Mouse (Mus musculus): ENCODE measurements around the gene Txndc2. TPM values are rescaled to one million over a fixed set of nuclear protein-coding genes. Genes with fewer than 3 reads are reported as not detected.
"Not testable (repeated sequence)": the region's sequence is repeated elsewhere in the genome, so short reads cannot be mapped to it uniquely, and the experiment has no call there.

Gene Txndc2
- polyA plus RNA-seq, 1 experiment from 2014 or later = 0.13 TPM

DNA sequence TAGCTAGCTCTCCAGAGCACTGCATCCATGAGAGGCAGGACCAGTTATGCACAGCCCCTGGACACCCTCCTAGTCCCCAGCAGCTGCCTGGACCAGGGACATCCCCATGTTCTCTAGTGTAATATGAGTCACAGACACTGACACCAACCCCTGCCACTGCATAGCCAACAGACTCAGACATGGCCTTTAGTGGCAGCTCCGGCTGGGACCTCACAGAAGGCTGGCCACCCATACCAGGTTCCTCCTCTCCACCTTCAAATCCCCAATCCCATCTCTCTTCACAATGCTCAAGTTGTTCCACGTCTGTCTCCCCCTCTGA is 7.2 kb upstream of the Txndc2 start:
- 100% methylated on average over 2 of the region's 2 CpGs for WGBS
- no peak overlapping the region for H3K4me2 ChIP-seq
- H3K36me3 ChIP-seq = 0 out of 2 replicates have a peak, but pooled peaks cover 5% of the 10 kb centered on the region
- H3K4me3 ChIP-seq = no peak overlapping the region
- H3K27ac ChIP-seq (replicated peaks) = no peak overlapping the region
- H3K4me1 ChIP-seq (replicated peaks) = no peaks in the 10 kb centered on the region
- no peak overlapping the region for H3K9ac ChIP-seq
- H3K27me3 ChIP-seq = no peaks in the 10 kb centered on the region
- no peaks in the 10 kb centered on the region for H3K9me3 ChIP-seq
- no peak for ATAC-seq (ENCODE audit: low FRiP score, low read depth)

DNA sequence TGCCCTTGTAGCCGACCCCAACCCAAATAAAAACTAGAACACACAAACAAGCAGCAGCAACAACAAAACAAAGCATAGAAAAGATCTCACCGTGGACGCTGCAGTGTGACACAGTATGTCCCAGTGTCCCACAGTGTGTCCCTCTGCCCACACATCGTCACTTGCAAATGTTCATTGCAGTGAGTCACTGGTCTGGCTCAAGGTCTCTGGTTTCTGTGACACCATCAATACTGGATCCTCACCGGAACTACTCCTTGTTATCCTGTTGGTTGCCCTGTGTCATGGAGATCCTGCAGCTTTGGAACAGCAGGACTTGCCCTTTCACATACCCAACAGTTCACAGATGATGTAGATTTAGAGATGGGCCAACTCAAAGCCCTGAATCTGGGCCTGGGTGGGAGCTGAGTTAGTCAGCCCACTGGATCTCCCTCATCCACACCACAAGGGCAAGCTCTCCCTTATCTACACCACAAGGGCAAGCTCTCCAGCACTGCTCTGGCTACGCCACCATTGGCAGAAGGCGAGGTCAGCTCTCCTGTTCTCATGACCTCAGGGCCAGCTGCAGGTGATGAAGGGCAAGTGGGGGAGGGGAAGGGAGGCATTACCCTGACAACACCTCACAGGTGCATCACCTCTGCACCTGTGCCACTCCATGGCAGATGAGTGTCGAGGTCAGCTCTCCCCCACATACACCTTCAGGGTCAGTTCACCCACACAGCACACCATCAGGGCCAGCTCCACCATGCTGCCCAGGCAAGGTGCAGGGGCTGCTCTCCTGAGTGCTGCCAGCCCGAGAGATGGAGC is 6.6 kb upstream of the Txndc2 start:
- ATAC-seq (ENCODE audit: low FRiP score, low read depth) = no peak
- WGBS = 89% methylated on average over 9 of the region's 9 CpGs
- no peak overlapping the region for H3K27ac ChIP-seq (replicated peaks)
- H3K27me3 ChIP-seq = no peaks in the 10 kb centered on the region
- no peak overlapping the region for H3K9ac ChIP-seq
- H3K9me3 ChIP-seq = no peaks in the 10 kb centered on the region
- no peak overlapping the region for H3K4me3 ChIP-seq
- peaks cover 2% of the 10 kb centered on the region for H3K4me1 ChIP-seq (replicated peaks)
- H3K36me3 ChIP-seq = 0 out of 2 replicates have a peak, but pooled peaks cover 5% of the 10 kb centered on the region
- H3K4me2 ChIP-seq = no peak overlapping the region

DNA sequence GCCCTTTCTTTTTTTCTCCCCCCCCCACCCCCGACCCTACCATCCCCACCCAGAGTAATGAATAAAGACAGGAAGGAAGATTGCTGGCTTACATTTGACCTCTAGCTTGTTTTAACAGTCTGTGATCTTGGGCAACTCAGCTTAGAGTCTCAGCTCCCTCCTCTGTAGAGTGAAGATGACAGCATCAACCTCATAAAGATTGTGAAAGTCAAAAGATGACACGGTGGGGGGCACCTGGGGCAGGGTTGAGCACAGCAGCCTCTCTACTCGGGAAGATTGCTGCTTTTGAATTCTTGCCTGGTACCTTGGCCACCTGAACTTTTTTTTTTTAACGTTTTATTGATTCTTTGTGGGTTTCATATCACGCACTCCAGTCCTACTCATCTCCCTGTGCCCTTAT is 6.0 kb upstream of the Txndc2 start:
- WGBS = 62% methylated on average over 5 of the region's 5 CpGs
- Histone ChIP-seq H3K4me3 (no peak overlapping the region), H3K36me3 (0 out of 2 replicates have a peak, but pooled peaks cover 5% of the 10 kb centered on the region), H3K27me3 (no peaks in the 10 kb centered on the region), H3K27ac (replicated peaks) (no peak overlapping the region), H3K4me1 (replicated peaks) (peaks cover 8% of the 10 kb centered on the region), H3K9me3 (no peaks in the 10 kb centered on the region), H3K4me2 (no peak overlapping the region), H3K9ac (no peak overlapping the region)
- ATAC-seq (ENCODE audit: low FRiP score, low read depth) = no peak

GRCm38 (mm10) chr17:65647226-65647625 is 5.3 kb upstream of the Txndc2 start:
- no peak overlapping the region for H3K27ac ChIP-seq (replicated peaks)
- H3K36me3 ChIP-seq = 0 out of 2 replicates have a peak, but pooled peaks cover 3% of the 10 kb centered on the region
- no peak for ATAC-seq (ENCODE audit: low FRiP score, low read depth)
- 79% methylated on average over 6 of the region's 6 CpGs for WGBS
- H3K4me3 ChIP-seq = no peak overlapping the region
- H3K9me3 ChIP-seq = no peaks in the 10 kb centered on the region
- peaks cover 14% of the 10 kb centered on the region for H3K4me1 ChIP-seq (replicated peaks)
- H3K27me3 ChIP-seq = no peaks in the 10 kb centered on the region
- no peak overlapping the region for H3K9ac ChIP-seq
- no peak overlapping the region for H3K4me2 ChIP-seq

DNA sequence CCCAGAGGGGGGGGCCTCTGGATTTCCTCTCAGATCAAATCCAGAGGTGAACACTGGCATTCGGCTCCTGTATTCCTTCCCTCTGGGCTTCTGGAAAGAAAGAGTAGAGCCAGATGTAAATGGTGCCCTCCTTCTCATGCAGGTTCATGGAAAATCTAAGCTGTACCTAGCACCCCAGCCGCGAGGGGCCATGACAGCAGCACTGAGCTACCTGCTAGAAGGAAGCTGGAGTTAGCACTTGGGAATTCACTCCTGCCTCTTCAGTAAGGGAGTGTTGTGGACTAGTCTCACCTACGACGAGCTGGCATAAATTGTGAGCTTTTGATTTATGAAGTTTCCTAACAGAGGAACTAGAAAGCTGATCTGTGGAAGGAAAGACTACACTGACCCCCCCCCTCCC is 1.6 kb upstream of the Txndc2 start:
- Histone ChIP-seq H3K4me1 (replicated peaks) (peaks cover 14% of the 10 kb centered on the region), H3K4me2 (no peak overlapping the region), H3K9me3 (no peaks in the 10 kb centered on the region), H3K27ac (replicated peaks) (peak overlapping the region; percentile 71), H3K9ac (no peak overlapping the region), H3K27me3 (no peaks in the 10 kb centered on the region), H3K36me3 (no peaks in the 10 kb centered on the region), H3K4me3 (no peak overlapping the region)
- ATAC-seq (ENCODE audit: low FRiP score, low read depth) = peak; percentile 9; the same call in 1 of the 2 replicates
- 88% methylated on average over 5 of the region's 5 CpGs for WGBS

GRCm38 (mm10) chr17:65643051-65643521 is 1.1 kb upstream of the Txndc2 start:
- Histone ChIP-seq H3K4me1 (replicated peaks) (peaks cover 14% of the 10 kb centered on the region), H3K27ac (replicated peaks) (peak overlapping the region; percentile 71), H3K36me3 (no peaks in the 10 kb centered on the region), H3K4me3 (no peak overlapping the region), H3K27me3 (no peaks in the 10 kb centered on the region), H3K9me3 (no peaks in the 10 kb centered on the region), H3K4me2 (no peak overlapping the region; the same call in 1 of the 2 replicates), H3K9ac (no peak overlapping the region)
- ATAC-seq (ENCODE audit: low FRiP score, low read depth) = peak; percentile 60
- WGBS = 38% methylated on average over 10 of the region's 10 CpGs

DNA sequence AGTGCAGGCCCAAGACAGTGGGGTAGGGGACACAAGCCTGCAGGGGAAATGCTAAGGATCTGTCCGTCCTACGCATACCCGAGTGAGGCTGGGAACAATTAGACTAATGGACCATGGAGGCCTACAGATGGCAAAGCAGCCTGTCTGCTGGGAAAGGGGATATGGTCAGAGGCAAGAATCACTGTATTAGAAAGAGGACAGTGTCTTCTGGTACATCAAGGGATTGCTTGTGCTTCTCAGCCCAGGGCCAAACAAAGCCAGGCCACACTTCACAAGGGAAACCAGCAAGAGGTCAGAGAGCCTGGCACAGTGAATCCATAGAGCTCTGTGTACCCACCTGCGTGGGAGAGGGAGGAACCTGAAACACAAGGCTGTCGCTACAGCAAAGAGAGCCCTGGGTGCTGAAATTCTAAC is 617 bp upstream of the Txndc2 start:
- no peak overlapping the region for H3K4me2 ChIP-seq
- peak overlapping the region; percentile 71 for H3K27ac ChIP-seq (replicated peaks)
- H3K9me3 ChIP-seq = no peaks in the 10 kb centered on the region
- 28% methylated on average over 5 of the region's 5 CpGs for WGBS
- H3K27me3 ChIP-seq = no peaks in the 10 kb centered on the region
- H3K9ac ChIP-seq = no peak overlapping the region
- H3K4me1 ChIP-seq (replicated peaks) = peaks cover 14% of the 10 kb centered on the region
- no peaks in the 10 kb centered on the region for H3K36me3 ChIP-seq
- ATAC-seq (ENCODE audit: low FRiP score, low read depth) = peak; percentile 59; the same call in 1 of the 2 replicates
- no peak overlapping the region for H3K4me3 ChIP-seq

GRCm38 (mm10) chr17:65639144-65639543 is 2.8 kb downstream of the Txndc2 start:
- WGBS = 91% methylated on average over 1 of the region's 1 CpGs
- no peak overlapping the region for H3K27ac ChIP-seq (replicated peaks)
- no peaks in the 10 kb centered on the region for H3K36me3 ChIP-seq
- H3K4me1 ChIP-seq (replicated peaks) = peaks cover 14% of the 10 kb centered on the region
- no peak overlapping the region for H3K4me2 ChIP-seq
- no peak overlapping the region for H3K9ac ChIP-seq
- H3K27me3 ChIP-seq = no peaks in the 10 kb centered on the region
- no peak for ATAC-seq (ENCODE audit: low FRiP score, low read depth)
- H3K4me3 ChIP-seq = no peak overlapping the region
- H3K9me3 ChIP-seq = no peaks in the 10 kb centered on the region

DNA sequence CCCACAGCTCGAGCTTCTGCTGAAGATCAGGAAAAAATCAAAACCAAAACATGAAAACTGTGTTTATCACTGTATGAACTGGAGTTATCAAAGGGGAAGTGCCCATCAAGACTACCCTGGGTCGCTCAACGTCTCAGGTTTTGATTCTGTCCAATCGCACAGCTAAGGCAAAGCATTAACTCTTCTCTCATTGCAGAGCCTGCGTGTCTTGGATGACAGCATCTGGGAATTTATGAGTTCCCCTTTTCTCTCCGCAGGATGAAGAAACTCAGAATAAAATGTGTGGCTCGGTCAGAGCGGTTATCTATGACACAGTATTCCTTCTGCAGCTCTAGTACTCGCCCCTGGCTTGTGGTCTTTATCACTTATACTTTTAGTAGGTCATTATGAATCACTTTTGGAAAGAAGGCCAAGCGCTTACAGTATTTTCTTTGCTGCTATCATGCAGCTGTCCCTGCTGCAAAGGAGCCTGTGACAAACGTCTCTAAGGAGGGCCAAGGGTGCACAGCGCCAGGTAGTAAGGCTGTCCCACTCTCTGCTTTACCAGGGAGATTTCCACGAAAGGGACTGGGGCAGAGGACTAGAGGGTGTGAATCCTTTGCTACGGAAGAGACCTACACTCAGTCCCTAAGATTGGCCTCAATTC is 6.1 kb downstream of the Txndc2 start:
- no peak overlapping the region for H3K27ac ChIP-seq (replicated peaks)
- no peaks in the 10 kb centered on the region for H3K36me3 ChIP-seq
- H3K4me3 ChIP-seq = no peak overlapping the region
- H3K9me3 ChIP-seq = no peaks in the 10 kb centered on the region
- no peak overlapping the region for H3K9ac ChIP-seq
- no peak for ATAC-seq (ENCODE audit: low FRiP score, low read depth)
- 82% methylated on average over 14 of the region's 14 CpGs for WGBS
- H3K27me3 ChIP-seq = no peaks in the 10 kb centered on the region
- H3K4me1 ChIP-seq (replicated peaks) = no peaks in the 10 kb centered on the region
- H3K4me2 ChIP-seq = no peak overlapping the region

DNA sequence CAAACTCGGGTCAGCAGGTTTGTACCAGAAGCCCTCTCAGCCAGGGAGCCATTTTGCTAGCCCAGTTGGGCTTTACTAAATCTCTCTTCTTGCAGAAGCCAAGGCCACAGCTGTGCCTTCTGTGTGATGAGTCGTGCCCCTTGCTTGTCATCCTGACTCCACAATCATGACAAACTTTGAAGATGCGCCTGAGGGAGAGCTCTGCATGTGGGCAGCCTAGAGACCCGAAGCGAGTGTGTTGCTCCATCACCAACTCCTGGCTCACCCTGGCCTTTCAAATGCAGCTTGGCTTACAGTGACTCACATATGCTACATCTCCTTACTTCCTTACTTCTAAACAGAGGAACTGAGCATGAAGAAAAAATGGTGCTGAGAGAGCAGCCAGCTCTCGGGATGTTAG is 12.0 kb downstream of the Txndc2 start:
- H3K4me3 ChIP-seq = no peak overlapping the region
- no peaks in the 10 kb centered on the region for H3K36me3 ChIP-seq
- no peaks in the 10 kb centered on the region for H3K4me1 ChIP-seq (replicated peaks)
- 79% methylated on average over 6 of the region's 6 CpGs for WGBS
- H3K27ac ChIP-seq (replicated peaks) = no peak overlapping the region
- H3K27me3 ChIP-seq = no peaks in the 10 kb centered on the region
- H3K9me3 ChIP-seq = no peaks in the 10 kb centered on the region
- no peak overlapping the region for H3K9ac ChIP-seq
- no peak overlapping the region for H3K4me2 ChIP-seq
- ATAC-seq (ENCODE audit: low FRiP score, low read depth) = no peak

DNA sequence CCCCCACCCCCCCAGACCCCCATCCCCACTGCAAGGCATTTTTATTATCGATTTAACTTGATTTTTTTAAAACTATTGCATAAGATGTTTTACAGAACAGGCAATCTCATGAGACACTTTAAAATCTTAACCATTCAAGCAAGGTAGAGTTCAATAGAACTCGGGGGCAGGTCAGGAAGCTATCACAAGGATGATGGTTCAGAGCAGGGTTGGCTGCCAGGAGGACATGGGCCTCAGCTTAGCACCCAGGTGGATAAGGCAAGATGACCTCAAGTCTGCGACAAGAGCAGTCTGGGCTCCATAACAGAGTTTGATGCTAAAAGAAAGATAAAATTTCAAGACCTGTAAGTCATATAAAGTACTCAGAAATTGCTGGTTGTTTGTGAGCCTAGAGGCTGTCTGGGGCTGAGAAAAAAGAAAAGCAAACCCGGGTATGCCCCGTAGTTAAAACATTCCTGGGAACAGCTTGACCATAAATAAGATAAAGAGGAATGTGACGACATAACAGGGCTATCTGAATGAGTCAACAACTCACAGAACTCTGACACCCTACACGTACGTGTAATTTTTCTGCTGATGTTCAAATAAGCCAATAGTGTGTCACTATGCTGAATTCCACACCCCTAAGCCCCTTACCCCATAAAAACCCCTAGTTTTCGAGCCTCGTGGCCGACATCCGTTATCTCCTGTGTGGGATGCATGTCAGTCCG is 13.0 kb downstream of the Txndc2 start:
- not testable (repeated sequence) for ATAC-seq (ENCODE audit: low FRiP score, low read depth); H3K4me1 ChIP-seq (replicated peaks); H3K27ac ChIP-seq (replicated peaks); H3K9me3 ChIP-seq; H3K36me3 ChIP-seq; H3K4me3 ChIP-seq; H3K27me3 ChIP-seq; H3K9ac ChIP-seq; H3K4me2 ChIP-seq
- WGBS = 90% methylated on average over 13 of the region's 13 CpGs

GRCm38 (mm10) chr17:65626301-65626700 is 15.7 kb downstream of the Txndc2 start:
- no peaks in the 10 kb centered on the region for H3K4me1 ChIP-seq (replicated peaks)
- H3K27ac ChIP-seq (replicated peaks) = no peak overlapping the region
- H3K27me3 ChIP-seq = no peaks in the 10 kb centered on the region
- no peak overlapping the region for H3K9ac ChIP-seq
- 92% methylated on average over 6 of the region's 6 CpGs for WGBS
- no peak for ATAC-seq (ENCODE audit: low FRiP score, low read depth)
- H3K4me2 ChIP-seq = no peak overlapping the region
- H3K9me3 ChIP-seq = no peaks in the 10 kb centered on the region
- no peaks in the 10 kb centered on the region for H3K36me3 ChIP-seq
- no peak overlapping the region for H3K4me3 ChIP-seq

All from hindbrain, embryonic 15.5 days (tissue).